Mouse (Mus musculus) erythroid progenitor cell, adult 5-6 weeks (primary cell): ENCODE measurements around the gene Ankrd53. TPM values are rescaled to one million over a fixed set of nuclear protein-coding genes. Genes with fewer than 3 reads are reported as not detected.

ENCODE experiments used
- total RNA-seq, 2 experiments: library from RNA; stranded (forward) in 1 of 2; stranded (reverse) in 1 of 2; fragments of 150-400 nt in 1 of 2; fragments of 186-747, 209-891 nt in 1 of 2; gene quantifications; 2 replicates each; pipeline versions ENCODE4 v1.2.3 to v1.2.4; 2015 to 2017; ENCODE audit warnings: low replicate concordance in 2 of 2

The Ankrd53 gene
- total RNA-seq, 2 experiments from 2014 or later: not detected

Other genes starting within 250 kb of the Ankrd53 start
- gene Actg2, start 226.4 kb upstream of the Ankrd53 start, total RNA-seq (2015; ENCODE audit: low replicate concordance): not detected in 2 replicates
- gene Actg2, start 226.4 kb upstream of the Ankrd53 start, total RNA-seq (2017; ENCODE audit: low replicate concordance): not detected in 2 replicates
- 10.5 and 13.3 TPM in 2 replicates for gene Stambp, start 189.9 kb upstream of the Ankrd53 start, total RNA-seq (2015; ENCODE audit: low replicate concordance)
- gene Stambp, start 189.9 kb upstream of the Ankrd53 start, total RNA-seq (2017; ENCODE audit: low replicate concordance): 1.0 and 9.7 TPM in 2 replicates
- gene Clec4f, start 106.5 kb upstream of the Ankrd53 start, total RNA-seq (2015; ENCODE audit: low replicate concordance): not detected in 2 replicates
- gene Clec4f, start 106.5 kb upstream of the Ankrd53 start, total RNA-seq (2017; ENCODE audit: low replicate concordance): not detected in 2 replicates
- not detected in 2 replicates for gene Cd207, start 84.8 kb upstream of the Ankrd53 start, total RNA-seq (2015; ENCODE audit: low replicate concordance)
- not detected in 2 replicates for gene Cd207, start 84.8 kb upstream of the Ankrd53 start, total RNA-seq (2017; ENCODE audit: low replicate concordance)
- gene Vax2, start 51.4 kb upstream of the Ankrd53 start, total RNA-seq (2015; ENCODE audit: low replicate concordance): not detected in 2 replicates
- not detected in 2 replicates for gene Vax2, start 51.4 kb upstream of the Ankrd53 start, total RNA-seq (2017; ENCODE audit: low replicate concordance)
- not detected in 2 replicates for gene Atp6v1b1, start 19.7 kb upstream of the Ankrd53 start, total RNA-seq (2015; ENCODE audit: low replicate concordance)
- not detected in 2 replicates for gene Atp6v1b1, start 19.7 kb upstream of the Ankrd53 start, total RNA-seq (2017; ENCODE audit: low replicate concordance)
- 18.9 and 21.3 TPM in 2 replicates for gene Tex261, start 13.2 kb downstream of the Ankrd53 start, total RNA-seq (2015; ENCODE audit: low replicate concordance)
- 13.2 and 15.1 TPM in 2 replicates for gene Tex261, start 13.2 kb downstream of the Ankrd53 start, total RNA-seq (2017; ENCODE audit: low replicate concordance)
- gene Nagk, start 32.3 kb downstream of the Ankrd53 start, total RNA-seq (2015; ENCODE audit: low replicate concordance): 4.3 and 5.0 TPM in 2 replicates
- gene Nagk, start 32.3 kb downstream of the Ankrd53 start, total RNA-seq (2017; ENCODE audit: low replicate concordance): 3.6 and 4.1 TPM in 2 replicates
- gene Paip2b, start 69.1 kb downstream of the Ankrd53 start, total RNA-seq (2015; ENCODE audit: low replicate concordance): 4.7 and 8.8 TPM in 2 replicates
- 5.7 and 7.2 TPM in 2 replicates for gene Paip2b, start 69.1 kb downstream of the Ankrd53 start, total RNA-seq (2017; ENCODE audit: low replicate concordance)
- gene Zfp638, start 104.5 kb downstream of the Ankrd53 start, total RNA-seq (2015; ENCODE audit: low replicate concordance): 51.6 and 71.0 TPM in 2 replicates
- 62.9 and 115 TPM in 2 replicates for gene Zfp638, start 104.5 kb downstream of the Ankrd53 start, total RNA-seq (2017; ENCODE audit: low replicate concordance)
- gene Dysf, start 245.9 kb downstream of the Ankrd53 start, total RNA-seq (2015; ENCODE audit: low replicate concordance): not detected in 2 replicates
- 2.2 and 7.9 TPM in 2 replicates for gene Dysf, start 245.9 kb downstream of the Ankrd53 start, total RNA-seq (2017; ENCODE audit: low replicate concordance)